Mouse (Mus musculus): ENCODE data around the gene Aktip.

Aktip gene

GRCm38 (mm10) chr8:91126786-91127185, 73.0 kb downstream of the Aktip start:
- DNase-seq (ENCODE audit: low read depth), result no peak

- no peak for DNase-seq (ENCODE audit: low read depth)
These were observed 75.5 kb downstream of the Aktip start for GRCm38 (mm10) chr8:91124315-91124714.

GRCm38 (mm10) chr8:91118131-91118530, 81.6 kb downstream of the Aktip start:
- DNase-seq (ENCODE audit: low read depth), result peak; percentile 59

- DNase-seq (ENCODE audit: low read depth), result peak; percentile 13
These were observed 82.2 kb downstream of the Aktip start for GRCm38 (mm10) chr8:91117537-91117936.

GRCm38 (mm10) chr8:91114910-91115309, 84.9 kb downstream of the Aktip start:
- DNase-seq (ENCODE audit: low read depth), result no peak

- DNase-seq (ENCODE audit: low read depth), result no peak
These were observed 85.3 kb downstream of the Aktip start for GRCm38 (mm10) chr8:91114428-91114827.

- DNase-seq (ENCODE audit: low read depth), result no peak
These were observed 87.8 kb downstream of the Aktip start for GRCm38 (mm10) chr8:91111868-91112477.

GRCm38 (mm10) chr8:91106271-91106670, 93.5 kb downstream of the Aktip start:
- no peak for DNase-seq (ENCODE audit: low read depth)

GRCm38 (mm10) chr8:91098106-91098505, 101.7 kb downstream of the Aktip start:
- no peak for DNase-seq (ENCODE audit: low read depth)

GRCm38 (mm10) chr8:91094135-91094534, 105.6 kb downstream of the Aktip start:
- DNase-seq (ENCODE audit: low read depth), result no peak

- no peak for DNase-seq (ENCODE audit: low read depth)
These were observed 110.2 kb downstream of the Aktip start for GRCm38 (mm10) chr8:91089601-91090000.

GRCm38 (mm10) chr8:91088452-91088851, 111.3 kb downstream of the Aktip start:
- DNase-seq (ENCODE audit: low read depth), result no peak

GRCm38 (mm10) chr8:91082428-91082827, 117.3 kb downstream of the Aktip start:
- no peak for DNase-seq (ENCODE audit: low read depth)

- no peak for DNase-seq (ENCODE audit: low read depth)
These were observed 117.9 kb downstream of the Aktip start for GRCm38 (mm10) chr8:91081911-91082310.

GRCm38 (mm10) chr8:91079678-91080077, 120.1 kb downstream of the Aktip start:
- DNase-seq (ENCODE audit: low read depth), result peak; percentile 53

- no peak for DNase-seq (ENCODE audit: low read depth)
These were observed 122.5 kb downstream of the Aktip start for GRCm38 (mm10) chr8:91077077-91077867.

GRCm38 (mm10) chr8:91070275-91070859, 129.4 kb downstream of the Aktip start:
- DNase-seq (ENCODE audit: low read depth), result peak; percentile 90

- peak; percentile 94 for DNase-seq (ENCODE audit: low read depth)
These were observed 129.9 kb downstream of the Aktip start, which contains the start of gene Rbl2 for GRCm38 (mm10) chr8:91069834-91070233. Gene Rbl2 (plus strand): TSS chr8:91070057.

- peak; percentile 22 for DNase-seq (ENCODE audit: low read depth)
These were observed 130.4 kb downstream of the Aktip start for GRCm38 (mm10) chr8:91069407-91069806.

- no peak for DNase-seq (ENCODE audit: low read depth)
These were observed 134.6 kb downstream of the Aktip start for GRCm38 (mm10) chr8:91065179-91065578.
